Mouse (Mus musculus) layer of hippocampus, adult 9-11 months (tissue): ENCODE measurements at regions not wholly inside any gene's neighbourhood (a gene's known extent, or its start where the extent isn't known, plus 50 kb on each side); places are given as distances from the start of the nearest gene placed in this dataset.

Experiments
- DNase-seq: peaks from one replicate; pipeline ENCODE4 v3.0.0; 2022

DNA sequence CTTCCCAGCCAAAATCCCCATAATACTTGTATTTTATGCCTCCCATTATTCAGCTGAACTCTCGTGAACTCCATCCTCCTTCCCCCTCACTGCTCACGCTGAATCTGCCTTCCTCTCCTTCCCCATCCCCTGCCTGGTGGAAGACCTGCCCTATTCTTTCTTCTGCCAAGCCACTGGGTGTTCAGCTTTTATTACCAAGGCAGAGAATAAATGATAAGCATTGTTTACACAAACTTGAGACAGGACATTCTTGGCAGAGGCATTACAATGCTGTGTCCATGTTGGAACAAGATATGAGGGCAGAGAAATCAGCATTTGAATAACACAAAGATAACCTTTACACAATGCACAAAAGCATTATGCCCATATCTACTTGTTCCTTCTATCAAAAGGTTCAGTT is 80.2 kb downstream of the Dhrs2 start:
- DNase-seq: no peak

DNA sequence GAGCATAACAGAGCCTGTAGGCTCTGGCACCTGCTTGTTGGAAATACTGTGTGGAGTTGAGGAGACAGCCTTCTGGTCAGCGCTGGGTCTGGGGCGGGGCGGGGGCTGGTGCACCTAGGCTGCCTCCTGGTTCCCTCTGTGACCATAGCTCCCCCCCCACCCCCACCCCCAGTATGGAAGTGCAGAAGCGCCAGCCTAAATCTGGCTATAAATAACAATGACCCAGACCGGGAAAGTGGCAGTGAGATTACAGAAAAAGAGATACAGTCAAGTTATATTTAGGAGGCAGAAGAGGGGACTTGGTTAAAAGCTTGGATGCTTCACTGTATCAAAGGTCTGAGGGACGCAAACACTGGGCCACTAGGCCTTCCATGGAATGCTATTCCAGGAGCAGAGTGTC is 91.8 kb downstream of the Dhrs2 start:
- DNase-seq: no peak

DNA sequence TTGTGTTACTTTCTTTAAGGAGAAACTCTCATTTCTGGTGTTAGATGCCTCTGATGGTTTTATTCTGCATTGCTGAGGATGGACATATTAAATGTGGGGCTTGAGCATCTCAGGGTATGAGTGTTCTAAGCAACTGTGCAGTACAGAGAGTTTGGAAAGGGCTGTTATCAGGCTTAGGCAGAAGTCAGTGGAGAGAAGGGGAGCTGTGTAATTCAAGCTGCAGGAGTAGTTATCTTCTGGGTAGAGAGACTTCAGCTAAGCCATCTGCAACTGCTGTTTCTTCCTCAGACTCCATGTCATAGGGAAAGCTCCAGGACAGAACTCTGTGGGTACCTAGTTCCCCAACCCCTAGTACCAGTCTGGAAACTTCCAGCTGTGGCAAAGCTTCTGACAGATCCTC is 102.1 kb downstream of the Dhrs2 start:
- DNase-seq: no peak

DNA sequence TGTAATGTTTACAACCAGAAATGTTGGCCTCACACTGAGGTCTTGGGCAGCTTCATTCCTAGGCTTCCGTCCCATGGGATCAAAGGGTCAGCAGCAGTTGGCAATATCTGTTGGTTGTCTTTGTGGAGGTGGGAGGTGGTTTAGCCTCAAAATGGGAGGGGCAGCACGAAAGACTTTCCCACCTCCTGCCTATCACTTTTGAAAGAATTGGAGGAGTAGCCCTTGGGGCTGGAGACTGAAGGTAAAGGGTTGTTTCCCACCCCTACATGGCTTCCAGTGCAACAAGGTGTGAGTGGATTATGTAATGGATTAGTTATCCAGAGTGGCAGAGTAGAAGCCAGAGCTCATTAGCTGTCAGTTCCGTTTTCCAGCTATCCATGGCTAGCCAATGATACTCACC is 102.5 kb downstream of the Dhrs2 start:
- no peak for DNase-seq

DNA sequence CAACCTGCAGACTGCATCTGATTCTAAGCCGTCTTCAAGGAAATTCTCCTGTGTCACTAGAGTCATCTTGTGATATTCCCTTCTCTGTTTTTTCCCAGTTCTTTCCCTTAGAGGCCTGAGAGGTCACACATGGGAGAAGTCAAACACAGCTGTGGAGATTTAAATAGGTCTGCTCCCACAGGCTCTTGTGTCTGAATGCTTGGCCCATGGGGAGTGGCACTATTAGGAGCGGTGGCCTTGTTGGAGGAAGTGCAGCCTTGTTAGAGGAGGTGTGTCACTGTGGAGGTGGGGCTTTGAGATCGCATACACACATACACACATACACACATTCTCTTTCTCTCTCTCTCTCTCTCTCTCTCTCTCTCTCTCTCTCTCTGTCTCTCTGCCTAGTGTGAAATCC is 112.0 kb downstream of the Dhrs2 start:
- no peak for DNase-seq

DNA sequence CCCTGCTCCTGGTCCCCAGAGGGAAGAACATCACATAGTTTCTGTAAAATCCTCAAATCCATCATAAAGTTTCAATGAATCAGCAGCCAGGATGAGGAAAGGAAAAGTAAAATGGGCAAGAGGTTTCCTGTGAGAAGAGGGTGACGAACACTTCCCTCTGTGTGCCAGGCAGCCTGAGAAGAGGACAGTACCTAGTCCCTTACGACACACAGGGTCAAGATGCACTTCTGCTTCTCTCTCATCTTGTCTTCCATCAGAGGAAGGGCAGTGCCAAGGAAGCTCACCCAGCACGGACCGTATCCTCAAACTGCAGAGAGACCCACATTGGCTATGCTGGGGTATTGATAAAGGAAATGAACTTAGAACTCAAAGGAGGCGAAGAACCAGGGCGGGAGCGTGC is 112.5 kb downstream of the Dhrs2 start:
- no peak for DNase-seq

DNA sequence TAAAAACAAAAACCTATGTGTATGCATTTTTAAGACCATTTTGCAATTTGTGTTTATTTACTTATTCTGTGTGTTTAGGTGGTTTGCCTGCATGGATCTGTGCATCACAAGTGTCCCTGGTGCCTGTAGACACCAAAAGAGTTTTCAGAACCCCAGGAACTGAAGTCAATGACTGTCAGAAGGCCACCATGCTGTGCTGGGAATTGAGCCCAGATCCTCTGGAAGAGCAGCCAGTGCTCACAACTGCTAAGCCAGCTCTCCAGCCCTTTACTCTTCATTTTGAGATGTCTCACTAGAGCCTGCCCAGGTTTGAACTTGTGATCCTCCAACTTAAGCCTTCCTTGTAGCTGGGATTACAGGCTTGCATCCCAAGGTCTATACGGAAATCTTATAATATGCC is 113.8 kb downstream of the Dhrs2 start:
- no peak for DNase-seq

DNA sequence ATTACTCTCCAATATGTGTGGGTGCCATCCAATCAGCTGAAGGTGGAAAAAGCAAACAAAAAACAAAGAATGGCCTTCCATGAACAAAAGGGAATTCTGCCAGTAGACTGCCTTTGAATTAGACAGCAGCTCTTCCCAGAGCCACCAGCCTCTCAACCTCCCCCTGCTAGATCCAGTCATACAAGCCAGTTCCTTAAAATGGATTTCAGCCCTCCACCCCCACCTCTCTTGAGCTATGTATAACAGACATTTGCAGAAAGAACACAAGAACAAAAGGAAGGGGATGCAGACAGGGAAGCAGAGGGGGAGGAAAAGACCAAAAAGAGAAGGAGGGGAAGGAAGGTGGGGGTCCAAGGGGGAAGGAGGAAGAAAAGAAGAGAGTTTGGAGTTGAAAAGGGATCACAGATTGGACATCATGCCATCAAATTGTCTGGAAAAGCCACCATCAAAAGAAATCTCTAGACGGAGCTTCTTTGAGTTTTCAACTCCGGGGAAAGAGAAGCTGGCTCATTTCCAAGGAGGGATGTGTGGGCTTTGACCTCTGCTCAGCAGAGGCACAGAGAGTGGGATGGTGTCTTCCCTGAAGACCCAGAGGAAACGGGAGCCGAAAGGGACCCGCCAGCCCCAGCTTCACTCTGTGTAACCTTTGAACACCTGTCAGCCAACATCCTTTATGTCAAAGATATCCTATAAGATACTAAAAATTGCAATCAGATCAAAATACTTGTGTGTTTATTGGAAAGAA is 114.8 kb downstream of the Dhrs2 start:
- DNase-seq: peak; percentile 12

DNA sequence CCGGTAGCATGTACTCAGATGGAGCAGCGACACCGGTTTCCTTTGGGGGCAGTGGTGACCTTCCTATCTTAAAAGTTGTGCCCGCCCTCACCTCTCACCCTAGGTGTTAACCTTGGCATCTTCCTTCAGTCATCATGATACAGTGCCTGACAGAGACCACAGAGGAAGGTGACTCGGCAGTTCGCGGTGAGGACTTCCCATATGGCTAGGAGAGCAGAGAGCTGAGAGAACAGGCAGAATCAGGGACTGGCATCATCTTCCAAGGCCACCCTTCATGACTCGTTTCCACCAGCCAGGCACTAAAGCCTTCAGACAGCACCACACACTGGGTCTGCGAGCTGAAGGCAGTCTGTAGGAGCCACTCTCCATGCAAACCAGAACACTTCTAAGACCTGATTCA is 116.2 kb downstream of the Dhrs2 start:
- no peak for DNase-seq

DNA sequence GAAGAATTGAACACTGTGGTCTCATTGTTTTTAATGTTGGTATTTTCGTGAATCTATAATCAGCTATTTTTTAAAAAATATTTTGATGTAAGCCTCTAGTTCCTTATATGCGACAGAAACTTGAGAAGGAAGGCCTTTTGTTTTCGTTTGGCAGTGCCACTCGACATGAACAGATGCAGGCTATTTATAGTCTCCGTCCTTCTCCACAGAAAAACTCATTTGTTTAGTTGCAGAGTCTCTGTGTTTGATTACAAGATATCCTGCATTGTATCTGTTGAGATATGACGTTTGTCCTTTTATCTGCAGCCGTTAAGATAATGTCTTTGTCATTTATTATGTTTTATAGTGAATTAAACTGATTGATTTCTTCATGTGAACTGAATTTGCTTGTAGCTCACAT is 116.7 kb downstream of the Dhrs2 start:
- DNase-seq: no peak

DNA sequence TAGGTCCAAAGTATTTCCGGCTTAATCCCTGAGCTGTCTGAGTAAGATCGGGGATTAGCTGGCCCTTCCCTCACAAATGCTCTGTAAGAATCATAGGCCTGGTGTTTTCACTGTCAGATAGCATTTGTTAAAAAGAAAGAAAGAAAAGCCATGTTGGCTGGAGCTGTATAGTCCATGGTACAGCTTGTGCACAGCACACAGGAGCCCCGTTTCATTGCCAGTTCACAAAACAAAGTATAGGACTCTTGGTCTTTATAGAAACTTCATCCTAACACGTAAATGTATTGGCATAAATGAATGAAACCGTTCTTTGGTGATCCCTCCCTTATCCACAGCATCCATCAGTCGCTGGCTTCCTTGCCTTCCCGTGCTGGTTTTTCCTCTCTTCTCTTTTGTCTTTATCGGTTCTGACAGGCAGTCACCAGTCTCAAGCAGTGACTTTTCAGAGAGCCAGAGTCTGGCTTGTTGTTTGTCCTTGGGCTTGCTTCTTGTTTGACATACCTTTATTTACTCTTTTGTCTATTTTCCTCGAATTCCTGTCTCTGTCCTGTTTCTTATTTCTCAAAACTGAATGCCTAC is 117.3 kb downstream of the Dhrs2 start:
- DNase-seq: no peak

DNA sequence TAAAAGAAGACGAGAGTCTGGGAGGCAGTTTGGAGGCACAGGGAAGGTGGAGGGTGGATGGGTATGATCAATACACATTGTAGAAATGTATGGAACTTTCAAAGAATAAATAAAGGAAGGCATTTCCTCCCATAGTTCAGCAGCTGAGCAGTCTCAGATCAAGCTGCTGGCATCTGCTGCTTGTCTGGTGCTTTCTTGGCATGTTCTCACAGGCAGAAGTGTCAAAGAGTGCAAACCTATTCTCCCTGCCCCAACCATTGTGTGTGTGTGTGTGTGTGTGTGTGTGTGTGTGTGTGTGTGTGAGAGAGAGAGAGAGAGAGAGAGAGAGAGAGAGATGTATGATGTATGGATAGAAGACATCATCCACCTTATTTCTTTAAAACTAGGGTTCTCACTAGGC is 121.5 kb downstream of the Dhrs2 start:
- DNase-seq: no peak

DNA sequence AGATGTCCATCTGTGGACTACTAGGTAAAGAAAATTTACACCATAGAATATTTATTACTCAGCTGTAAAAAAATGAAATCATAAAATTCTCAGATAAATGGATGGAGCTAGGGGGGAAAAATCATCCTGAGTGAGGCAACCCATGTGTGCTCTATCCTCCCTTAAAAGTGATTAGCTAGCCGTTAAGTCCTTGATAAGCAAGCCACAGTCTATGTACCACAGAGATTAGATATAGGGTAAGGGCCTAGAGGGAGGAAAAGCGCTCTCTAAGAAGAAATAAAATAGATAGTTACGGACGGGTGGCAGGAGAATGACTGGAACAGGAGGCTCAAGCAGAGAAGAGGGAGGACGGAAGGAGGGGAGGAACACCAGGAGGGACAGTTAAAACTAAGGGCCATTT is 122.1 kb downstream of the Dhrs2 start:
- no peak for DNase-seq

DNA sequence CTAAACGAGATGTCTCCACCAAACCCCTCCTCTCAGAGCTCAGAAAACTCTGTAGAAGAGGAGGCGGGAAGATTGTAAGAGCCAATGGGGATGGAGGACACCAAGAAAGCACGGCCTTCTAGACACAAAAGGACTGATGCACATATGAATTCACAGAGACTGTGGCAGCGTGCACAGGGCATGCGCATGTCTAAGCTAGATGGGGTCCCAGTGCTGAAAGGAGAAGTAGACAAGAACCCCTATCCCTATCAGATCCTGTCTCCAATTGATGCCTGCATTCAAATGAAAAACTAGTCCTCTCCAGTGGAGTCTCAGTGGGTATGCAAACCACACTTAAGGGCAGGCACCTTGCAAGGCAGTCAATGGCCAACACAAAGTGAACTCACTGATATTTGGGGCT is 123.3 kb downstream of the Dhrs2 start:
- DNase-seq: no peak

DNA sequence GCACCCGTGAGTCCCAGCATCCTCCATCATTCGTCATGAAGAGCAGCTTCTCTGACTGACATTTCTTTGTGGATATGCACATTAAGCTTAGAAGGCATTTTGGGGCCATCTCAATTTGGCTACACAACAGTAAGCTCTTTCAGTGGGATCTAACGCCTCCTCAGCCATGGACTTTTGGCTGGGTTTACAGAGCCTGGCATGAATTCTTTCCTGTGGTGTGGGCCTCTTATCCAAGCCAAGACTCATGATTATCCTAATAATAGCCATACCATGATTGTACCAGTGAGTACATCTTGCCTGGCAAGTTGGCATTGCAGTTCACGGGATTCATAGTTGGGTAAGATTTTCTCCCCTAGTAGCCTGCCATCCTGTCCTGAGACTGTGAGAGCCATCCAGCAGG is 126.3 kb downstream of the Dhrs2 start:
- peak; percentile 48 for DNase-seq

DNA sequence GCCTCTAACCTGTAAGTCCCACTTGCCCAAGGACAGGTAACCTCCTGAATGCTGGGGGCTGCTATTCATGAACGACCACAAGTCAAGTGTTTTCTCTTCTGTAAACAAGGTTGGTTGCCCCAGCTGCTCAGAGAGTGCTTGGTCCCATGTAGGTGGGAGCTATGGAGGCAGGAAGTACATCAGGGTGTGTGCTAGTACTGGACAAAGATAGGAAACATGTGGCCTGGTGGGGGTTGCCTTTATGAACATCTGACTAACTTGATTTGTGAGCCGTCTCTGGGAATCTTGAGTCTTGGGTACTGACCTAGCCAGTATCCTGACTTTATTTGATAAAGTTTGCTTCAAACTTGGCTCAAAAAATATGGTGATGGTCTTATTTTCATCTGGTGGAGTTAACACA is 121.3 kb upstream of the Dhrs4 start:
- DNase-seq: no peak

DNA sequence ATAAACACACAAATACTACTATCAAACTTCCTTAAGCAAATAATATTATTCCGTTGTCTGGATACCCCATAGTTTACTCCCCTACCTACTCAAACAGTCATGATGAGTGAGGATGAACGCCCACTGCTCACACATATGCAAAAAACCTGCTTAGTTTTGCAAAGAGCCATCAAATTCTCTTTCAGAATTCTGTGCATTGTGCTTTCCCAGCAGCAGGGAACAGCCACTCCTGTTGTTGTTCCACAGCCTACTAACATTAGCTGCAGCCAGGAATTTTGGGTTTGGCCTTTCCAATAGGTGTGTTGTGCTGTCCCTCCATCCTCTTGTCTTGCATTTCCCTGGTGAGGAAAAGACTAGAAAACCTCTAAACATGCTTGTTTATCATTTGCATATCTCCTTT is 120.1 kb upstream of the Dhrs4 start:
- DNase-seq: no peak

DNA sequence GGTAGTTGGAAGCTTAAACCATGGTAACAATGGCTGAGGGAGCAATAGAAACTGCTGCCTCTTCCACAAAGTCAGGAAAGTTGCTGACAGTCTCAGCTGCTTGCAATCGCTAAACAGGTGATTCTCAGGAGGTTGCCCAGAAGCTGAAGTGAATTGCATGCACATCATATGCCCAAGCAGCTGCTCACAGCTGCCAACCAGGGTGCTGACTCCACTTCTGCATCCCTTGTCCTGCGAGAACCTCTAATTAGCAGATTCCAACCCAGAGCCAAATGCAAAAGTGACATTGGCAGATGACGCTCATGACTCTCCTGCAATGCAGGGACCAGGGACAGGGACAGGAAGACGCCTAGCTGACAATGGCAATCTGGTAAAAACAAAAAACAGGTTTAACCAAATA is 116.2 kb upstream of the Dhrs4 start:
- no peak for DNase-seq

DNA sequence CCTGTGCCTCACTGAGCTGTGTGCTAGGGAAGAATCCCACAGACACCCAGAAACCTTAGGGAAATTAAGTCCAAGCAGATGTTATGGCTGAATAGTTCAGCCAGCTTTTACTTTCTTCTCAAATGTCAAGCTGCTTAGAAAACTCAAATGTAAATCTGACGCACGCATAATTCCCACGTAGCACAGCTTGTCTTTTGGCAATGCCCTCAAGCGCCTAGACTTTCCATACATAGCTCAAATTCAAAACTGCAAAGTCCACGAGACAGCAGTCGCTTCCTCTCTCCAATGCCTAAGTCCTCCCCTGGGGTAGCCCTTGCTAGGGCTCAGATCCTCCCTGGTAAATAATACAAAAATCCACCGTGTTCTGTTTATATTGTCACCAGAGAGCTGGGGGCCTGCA is 115.8 kb upstream of the Dhrs4 start:
- DNase-seq: no peak

DNA sequence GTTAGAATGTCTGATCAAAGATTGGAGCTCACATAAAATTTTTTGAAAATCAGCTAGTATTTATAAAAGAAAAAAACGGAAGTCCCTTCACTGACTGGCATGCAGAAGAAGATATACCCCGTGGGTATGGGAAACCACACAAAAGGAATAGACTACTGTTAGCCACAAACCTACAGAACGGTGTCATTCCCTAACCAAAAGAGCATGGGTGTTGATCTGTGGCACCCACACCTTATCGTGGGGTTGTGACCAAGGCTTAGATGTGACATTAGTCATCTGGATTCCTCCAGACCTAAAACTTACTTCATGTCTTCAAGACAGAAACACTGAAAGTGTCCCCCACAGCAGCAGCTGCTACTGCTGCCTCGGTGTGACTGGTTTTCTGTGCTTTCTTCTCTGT is 108.2 kb upstream of the Dhrs4 start:
- no peak for DNase-seq

DNA sequence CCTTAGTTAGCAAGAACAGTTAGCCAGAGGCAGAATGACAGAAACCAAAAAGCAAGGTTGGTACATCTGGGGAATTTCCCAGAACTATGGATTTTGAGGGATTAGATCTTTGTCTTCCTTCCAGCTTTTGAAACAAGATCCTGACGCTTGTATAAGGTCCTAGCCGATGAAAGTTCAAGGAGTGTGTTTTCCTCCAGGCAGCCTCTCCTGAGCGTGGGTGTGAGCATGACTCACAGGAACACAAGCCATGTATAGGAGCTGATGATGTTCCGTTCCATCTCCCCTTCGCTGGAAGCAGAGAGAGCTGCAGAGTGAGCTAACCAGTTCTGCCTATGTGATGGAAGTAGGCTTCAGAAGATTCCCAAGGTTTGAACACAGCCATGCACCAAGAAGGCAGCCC is 105.6 kb upstream of the Dhrs4 start:
- DNase-seq: no peak

DNA sequence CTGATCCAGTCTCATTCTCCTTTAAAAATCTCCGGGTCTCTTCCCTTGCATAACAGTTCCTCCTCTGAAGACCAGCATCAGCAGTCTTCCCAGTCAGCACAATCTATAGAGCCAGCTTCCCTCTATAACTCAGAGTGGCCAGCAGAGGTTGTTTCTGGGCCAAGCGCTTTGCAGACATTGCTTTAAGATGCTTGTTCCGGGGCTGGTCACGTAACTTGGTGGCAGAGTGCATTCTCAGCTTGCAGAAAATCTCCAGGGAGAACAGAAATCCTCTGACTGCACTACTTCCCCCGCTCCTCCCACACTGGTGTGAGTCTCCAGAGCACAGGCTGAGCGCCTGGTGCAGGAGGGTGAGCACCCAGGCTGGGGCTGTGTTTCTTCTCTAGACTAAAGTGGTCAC is 91.8 kb upstream of the Dhrs4 start:
- DNase-seq: peak; percentile 59

DNA sequence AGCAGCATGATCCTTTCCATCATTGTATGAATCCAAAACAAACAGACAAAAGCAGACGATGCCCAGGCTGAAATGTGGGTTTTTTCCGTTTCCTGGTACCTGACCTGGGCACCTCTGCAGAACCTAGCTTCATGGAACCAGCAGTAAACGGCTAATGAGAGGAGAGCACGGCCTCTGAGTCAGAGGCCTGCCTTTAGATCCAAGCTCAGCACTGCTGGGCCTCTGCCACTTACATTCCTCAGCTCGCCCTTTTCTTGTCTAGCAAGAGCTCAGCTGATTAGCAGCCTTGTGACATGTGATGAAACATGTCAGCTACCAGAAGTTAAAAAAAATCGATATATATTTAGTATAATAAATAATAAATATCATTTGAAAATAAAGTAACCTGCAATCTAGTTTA is 91.2 kb upstream of the Dhrs4 start:
- no peak for DNase-seq

DNA sequence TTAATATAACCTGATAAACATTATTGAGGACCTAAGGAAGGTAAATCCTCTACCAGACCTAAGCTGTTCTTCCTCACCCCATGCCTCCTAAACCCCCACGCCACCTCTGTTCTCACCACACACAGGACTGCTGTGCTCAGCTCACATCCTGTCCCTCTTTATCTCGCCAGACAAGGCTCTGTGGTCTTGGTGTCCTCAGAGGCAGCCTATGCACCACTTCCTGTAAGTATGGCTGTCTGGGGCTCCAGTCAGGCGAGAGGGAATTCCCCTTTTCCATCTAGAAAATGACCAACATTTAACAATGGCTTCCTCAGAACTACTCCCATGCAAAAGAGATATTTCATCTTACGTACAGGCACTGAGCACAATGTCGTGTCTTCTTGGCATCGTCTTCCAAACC is 86.2 kb upstream of the Dhrs4 start:
- no peak for DNase-seq

DNA sequence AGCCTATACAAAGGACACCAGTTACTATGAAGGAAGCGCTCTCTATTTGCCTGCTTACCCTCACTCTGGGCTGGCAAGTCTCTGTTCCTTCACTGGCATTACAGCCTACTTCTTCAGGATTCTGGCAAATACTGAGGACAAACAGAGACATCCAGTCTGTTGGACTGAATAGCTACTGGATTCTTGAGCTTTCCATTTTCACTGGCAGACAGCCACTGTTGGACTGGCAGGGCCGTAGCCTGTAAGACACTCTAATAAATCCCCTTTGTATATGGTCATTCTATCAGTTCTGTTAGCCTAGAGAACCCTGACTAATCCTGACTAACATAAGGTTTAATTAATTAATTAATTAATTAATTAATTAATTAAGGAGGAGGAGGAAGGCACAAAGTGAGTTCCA is 72.4 kb upstream of the Dhrs4 start:
- no peak for DNase-seq
